Mouse (Mus musculus) intestine, embryonic 15.5 days (tissue): ENCODE data around the gene Map4k4. TPM values are rescaled to one million over a fixed set of nuclear protein-coding genes. Genes with fewer than 3 reads are reported as not detected.
A peak's percentile ranks its signal among the peaks of the same experiment; 100 is the strongest.

Source experiments
- ATAC-seq: fragments of 200-750 bp; cut with Nextera tagmentation; 2 replicates; pipeline ENCODE4 v1.8.0; 2017; ENCODE audit warnings: moderate TSS enrichment, moderate library complexity
- H3K27ac ChIP-seq: fragments of 300-500 bp; sonication (generic); 2 replicates; pipeline ENCODE4 v1.5.1; 2015; ENCODE audit warnings: mild to moderate bottlenecking, inconsistent platforms
- H3K27me3 ChIP-seq: fragments of 300-500 bp; sonication (generic); replicated peaks from 2 replicates; pipeline ENCODE4 v1.6.1; 2015; ENCODE audit warnings: inconsistent platforms
- H3K36me3 ChIP-seq: fragments of 300-500 bp; sonication (generic); 2 replicates; pipeline ENCODE4 v1.6.1; 2015; ENCODE audit warnings: inconsistent platforms
- H3K4me1 ChIP-seq: fragments of 300-500 bp; sonication (generic); replicated peaks from 2 replicates; pipeline ENCODE4 v1.6.1; 2015; ENCODE audit warnings: inconsistent platforms
- H3K4me2 ChIP-seq: fragments of 300-500 bp; sonication (generic); replicated peaks from 2 replicates; pipeline ENCODE4 v1.6.1; 2015; ENCODE audit warnings: mild to moderate bottlenecking, inconsistent platforms
- H3K4me3 ChIP-seq: fragments of 300-500 bp; sonication (generic); replicated peaks from 2 replicates; pipeline ENCODE4 v1.5.1; 2015; ENCODE audit warnings: inconsistent platforms
- H3K9ac ChIP-seq: fragments of 300-500 bp; sonication (generic); 2 replicates; pipeline ENCODE4 v1.6.1; 2015; ENCODE audit warnings: inconsistent platforms
- H3K9me3 ChIP-seq: fragments of 300-500 bp; sonication (generic); 2 replicates; pipeline ENCODE4 v1.6.1; 2016; ENCODE audit warnings: inconsistent platforms
- WGBS: fragments of 180-500 bp; shearing (Covaris S2); methylation state at CpG from one replicate; pipeline ENCODE4 v1.1.7; 2015; 5-methylcytosine and 5-hydroxymethylcytosine counted together
- polyA plus RNA-seq: library from polyadenylated mRNA; unstranded; fragments of >200 nt; fragmentation: Nextera tagmentation; extraction: Ambion mirVana; gene quantifications from 2 replicates; pipeline ENCODE4 v1.2.1, GENCODE M21; 2015

The Map4k4 gene
- polyA plus RNA-seq, 1 experiment from 2014 or later, result 20.0 TPM

- H3K36me3 ChIP-seq, result no peaks in the 10 kb centered on the region
- H3K9me3 ChIP-seq, result no peaks in the 10 kb centered on the region
- H3K27ac ChIP-seq, result no peak overlapping the region
- H3K4me2 ChIP-seq, result no peak overlapping the region
- H3K4me1 ChIP-seq, result no peaks in the 10 kb centered on the region
- no peak for ATAC-seq
- no peaks in the 10 kb centered on the region for H3K27me3 ChIP-seq
- no peak overlapping the region for H3K4me3 ChIP-seq
- 78% methylated on average over 5 of the region's 5 CpGs for WGBS
- H3K9ac ChIP-seq, result no peak overlapping the region
These were observed 145.9 kb downstream of the Map4k4 start for GRCm38 (mm10) chr1:40046600-40046999.

GRCm38 (mm10) chr1:40051157-40051556 lies 150.4 kb downstream of the Map4k4 start:
- H3K4me1 ChIP-seq, result no peaks in the 10 kb centered on the region
- no peak overlapping the region for H3K27ac ChIP-seq
- no peaks in the 10 kb centered on the region for H3K9me3 ChIP-seq
- H3K36me3 ChIP-seq, result no peaks in the 10 kb centered on the region
- no peaks in the 10 kb centered on the region for H3K27me3 ChIP-seq
- H3K9ac ChIP-seq, result no peak overlapping the region
- H3K4me3 ChIP-seq, result no peak overlapping the region
- ATAC-seq, result no peak
- WGBS, result 92% methylated on average over 6 of the region's 6 CpGs
- no peak overlapping the region for H3K4me2 ChIP-seq

DNA sequence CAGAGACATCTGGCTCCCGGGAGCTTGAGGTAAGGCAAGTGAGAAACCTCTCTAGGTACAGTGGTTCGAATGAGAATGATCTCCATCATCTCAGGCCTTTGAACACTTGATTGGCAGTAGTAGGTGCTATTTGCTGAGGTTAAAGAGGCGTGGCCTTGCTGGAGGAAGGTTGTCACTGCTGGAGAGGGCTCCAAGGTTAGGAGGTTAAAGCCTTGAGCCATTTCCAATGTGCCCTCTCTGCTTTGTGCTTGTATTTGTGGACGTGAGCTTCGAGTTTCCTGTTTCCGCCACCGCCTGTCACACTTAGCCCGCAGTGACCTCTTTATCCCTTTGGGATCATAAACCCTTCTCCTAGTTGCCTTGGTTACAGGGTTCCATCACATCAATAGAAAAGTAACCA lies 151.4 kb downstream of the Map4k4 start:
- Histone ChIP-seq H3K4me1 (no peaks in the 10 kb centered on the region), H3K9me3 (no peaks in the 10 kb centered on the region), H3K9ac (no peak overlapping the region), H3K36me3 (no peaks in the 10 kb centered on the region), H3K27me3 (no peaks in the 10 kb centered on the region), H3K4me3 (no peak overlapping the region), H3K4me2 (no peak overlapping the region), H3K27ac (no peak overlapping the region)
- no peak for ATAC-seq
- WGBS, result 53% methylated on average over 8 of the region's 8 CpGs

DNA sequence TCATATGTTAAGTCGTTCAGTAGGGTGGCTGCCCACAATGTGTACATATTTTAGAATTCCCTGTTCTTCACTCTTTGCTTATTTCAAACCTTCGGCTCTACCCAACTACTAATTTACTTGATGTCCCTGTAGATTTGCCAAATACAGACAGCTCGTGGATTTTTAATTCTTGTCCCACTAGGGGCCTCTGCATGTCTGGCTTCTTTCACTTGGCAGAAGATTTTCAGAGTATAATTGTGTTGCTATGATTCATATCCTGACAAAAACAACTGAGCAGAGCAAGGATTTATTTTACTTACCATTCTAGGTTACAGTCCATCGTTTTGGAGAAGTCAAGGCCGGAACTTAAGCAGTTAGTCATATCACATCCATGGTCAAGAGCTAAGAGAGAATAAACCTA lies 152.4 kb downstream of the Map4k4 start:
- no peak overlapping the region for H3K4me2 ChIP-seq
- WGBS, result 66% methylated on average over 5 of the region's 5 CpGs
- H3K27me3 ChIP-seq, result no peaks in the 10 kb centered on the region
- H3K9ac ChIP-seq, result no peak overlapping the region
- ATAC-seq, result no peak
- no peak overlapping the region for H3K27ac ChIP-seq
- no peaks in the 10 kb centered on the region for H3K9me3 ChIP-seq
- no peak overlapping the region for H3K4me3 ChIP-seq
- H3K36me3 ChIP-seq, result no peaks in the 10 kb centered on the region
- no peaks in the 10 kb centered on the region for H3K4me1 ChIP-seq

DNA sequence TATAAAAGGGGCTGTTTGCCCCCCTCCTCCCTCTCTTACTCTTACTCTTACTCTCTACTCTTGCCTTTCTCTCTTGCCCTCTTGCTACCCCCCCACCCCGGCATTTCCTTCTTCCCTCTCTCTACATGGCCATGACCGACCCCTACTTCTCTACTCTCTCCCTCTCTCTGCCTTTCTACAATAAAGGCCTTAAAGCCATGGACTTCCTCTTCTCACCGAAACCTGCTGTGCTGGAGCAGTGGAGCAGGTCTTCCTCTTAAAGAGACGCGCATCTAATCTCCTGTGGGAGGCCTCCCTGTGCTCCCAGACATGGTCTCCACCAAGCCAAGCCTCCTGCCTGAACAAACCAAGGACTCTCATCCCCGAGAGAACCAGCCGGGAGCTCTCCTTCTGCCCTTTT lies 154.3 kb downstream of the Map4k4 start:
- no peaks in the 10 kb centered on the region for H3K36me3 ChIP-seq
- H3K4me2 ChIP-seq, result no peak overlapping the region
- H3K27ac ChIP-seq, result no peak overlapping the region
- H3K27me3 ChIP-seq, result no peaks in the 10 kb centered on the region
- ATAC-seq, result no peak
- H3K9ac ChIP-seq, result no peak overlapping the region
- H3K4me1 ChIP-seq, result 0 out of 2 replicates have a peak, but pooled peaks cover 2% of the 10 kb centered on the region
- WGBS, result 87% methylated on average over 7 of the region's 7 CpGs
- no peaks in the 10 kb centered on the region for H3K9me3 ChIP-seq
- no peak overlapping the region for H3K4me3 ChIP-seq

DNA sequence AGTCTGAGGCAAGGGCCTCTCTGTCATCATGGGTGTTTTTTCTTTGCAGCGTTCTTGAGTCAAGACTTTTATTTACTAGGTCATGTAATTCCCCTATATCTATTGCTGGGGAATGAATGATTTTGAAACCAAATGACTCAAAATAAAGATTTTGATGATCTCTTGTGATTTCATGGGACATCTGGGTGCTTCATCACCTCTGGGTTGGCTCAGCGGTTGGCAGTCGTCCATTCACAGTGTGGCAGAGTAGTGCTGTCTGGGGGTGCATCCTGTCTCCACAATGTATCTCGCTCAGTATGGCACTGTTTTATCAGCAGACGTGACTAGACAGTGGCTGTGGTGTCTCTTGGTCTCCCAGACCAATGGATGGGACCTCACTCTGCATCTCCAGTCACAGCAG lies 155.2 kb downstream of the Map4k4 start:
- no peak overlapping the region for H3K4me2 ChIP-seq
- no peaks in the 10 kb centered on the region for H3K27me3 ChIP-seq
- no peaks in the 10 kb centered on the region for H3K9me3 ChIP-seq
- H3K27ac ChIP-seq, result no peak overlapping the region
- no peak for ATAC-seq
- H3K4me1 ChIP-seq, result 0 out of 2 replicates have a peak, but pooled peaks cover 2% of the 10 kb centered on the region
- H3K4me3 ChIP-seq, result no peak overlapping the region
- no peaks in the 10 kb centered on the region for H3K36me3 ChIP-seq
- WGBS, result 87% methylated on average over 5 of the region's 5 CpGs
- no peak overlapping the region for H3K9ac ChIP-seq

DNA sequence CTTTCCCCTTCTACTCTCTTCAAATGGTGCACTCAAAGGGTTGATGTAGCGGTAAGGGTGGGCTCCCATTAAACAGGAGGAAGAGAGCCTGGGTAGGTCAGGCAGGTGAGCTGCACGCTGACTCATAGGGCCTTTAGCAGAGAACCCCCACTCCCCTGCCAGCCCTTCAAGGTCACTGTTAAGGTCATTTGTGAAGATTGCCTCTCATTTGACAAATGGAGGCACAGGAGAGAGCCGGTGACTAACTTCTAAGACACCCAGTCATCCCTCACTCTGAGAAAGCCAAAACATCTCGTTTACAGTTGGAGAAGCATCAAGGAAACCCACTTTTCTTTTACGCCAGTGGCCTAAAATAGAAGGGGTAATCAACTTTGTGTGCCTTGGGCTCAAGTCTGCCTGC lies 156.6 kb downstream of the Map4k4 start:
- no peak overlapping the region for H3K4me3 ChIP-seq
- no peak overlapping the region for H3K27ac ChIP-seq
- no peaks in the 10 kb centered on the region for H3K27me3 ChIP-seq
- ATAC-seq, result no peak
- H3K4me2 ChIP-seq, result no peak overlapping the region
- no peaks in the 10 kb centered on the region for H3K36me3 ChIP-seq
- WGBS, result 74% methylated on average over 5 of the region's 5 CpGs
- no peaks in the 10 kb centered on the region for H3K9me3 ChIP-seq
- H3K4me1 ChIP-seq, result 0 out of 2 replicates have a peak, but pooled peaks cover 2% of the 10 kb centered on the region
- no peak overlapping the region for H3K9ac ChIP-seq

- no peaks in the 10 kb centered on the region for H3K36me3 ChIP-seq
- H3K4me3 ChIP-seq, result no peak overlapping the region
- H3K4me1 ChIP-seq, result 0 out of 2 replicates have a peak, but pooled peaks cover 2% of the 10 kb centered on the region
- no peak overlapping the region for H3K9ac ChIP-seq
- no peaks in the 10 kb centered on the region for H3K9me3 ChIP-seq
- no peak overlapping the region for H3K27ac ChIP-seq
- H3K4me2 ChIP-seq, result no peak overlapping the region
- WGBS, result 54% methylated on average over 11 of the region's 11 CpGs
- H3K27me3 ChIP-seq, result no peaks in the 10 kb centered on the region
- no peak for ATAC-seq
These were observed 157.3 kb downstream of the Map4k4 start for GRCm38 (mm10) chr1:40058013-40058412.

DNA sequence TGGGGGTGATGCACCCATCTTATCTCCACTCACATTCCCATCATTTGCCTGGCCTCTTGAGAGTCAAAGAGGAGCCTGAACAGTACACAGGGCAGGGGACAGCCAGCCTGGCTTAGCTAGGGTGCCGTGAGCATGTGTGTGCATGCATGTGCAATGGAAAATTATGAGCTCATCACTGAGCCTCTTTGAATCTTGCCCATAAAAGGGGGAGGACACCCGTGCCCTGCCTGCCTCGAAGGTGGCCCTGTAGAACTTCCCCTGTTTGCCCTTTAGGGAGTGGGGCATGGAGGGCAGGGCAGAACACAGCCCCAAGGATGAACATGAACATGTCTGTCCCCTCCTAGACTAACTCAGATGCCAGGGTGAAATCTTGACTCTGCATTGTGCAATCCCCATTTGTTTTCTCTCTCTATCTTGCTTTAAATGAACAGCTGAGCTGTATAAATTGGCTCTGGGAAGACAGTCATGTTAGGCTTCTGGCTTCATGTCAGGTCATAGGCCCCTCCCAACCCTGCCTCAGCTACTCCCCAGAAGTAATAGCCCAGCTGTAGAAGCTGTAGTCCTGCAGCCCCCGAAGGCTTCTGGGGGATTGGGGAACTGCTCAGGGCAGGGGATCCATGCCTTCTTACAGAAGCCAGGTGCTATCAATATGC lies 158.5 kb downstream of the Map4k4 start:
- Histone ChIP-seq H3K27ac (no peak overlapping the region), H3K4me3 (no peak overlapping the region), H3K9me3 (no peaks in the 10 kb centered on the region), H3K9ac (no peak overlapping the region), H3K4me2 (no peak overlapping the region), H3K27me3 (no peaks in the 10 kb centered on the region), H3K4me1 (0 out of 2 replicates have a peak, but pooled peaks cover 2% of the 10 kb centered on the region), H3K36me3 (no peaks in the 10 kb centered on the region)
- 68% methylated on average over 4 of the region's 4 CpGs for WGBS
- no peak for ATAC-seq

DNA sequence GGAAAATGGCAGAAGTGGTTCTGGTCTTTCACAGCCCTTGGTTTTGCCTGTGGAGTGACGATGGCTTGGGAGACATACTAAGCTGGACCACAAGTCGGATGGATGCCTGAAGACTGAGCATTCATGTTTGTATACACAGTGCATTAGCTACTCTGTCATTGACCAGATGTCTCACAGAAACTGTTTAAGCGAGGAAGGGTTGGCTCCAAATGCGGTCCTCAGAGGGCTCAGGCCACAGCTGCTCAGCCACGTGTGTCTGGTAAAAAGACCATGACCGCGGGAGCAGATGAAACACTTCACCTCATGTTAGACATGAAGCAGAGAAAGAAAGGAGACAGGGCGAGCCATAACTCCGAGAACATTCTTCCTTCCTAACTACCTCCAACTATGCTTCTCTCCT lies 160.6 kb downstream of the Map4k4 start:
- no peak overlapping the region for H3K27ac ChIP-seq
- H3K36me3 ChIP-seq, result no peaks in the 10 kb centered on the region
- peak; percentile 47; the same call in 1 of the 2 replicates for ATAC-seq
- 0 out of 2 replicates have a peak, but pooled peaks cover 2% of the 10 kb centered on the region for H3K4me1 ChIP-seq
- WGBS, result 51% methylated on average over 9 of the region's 9 CpGs
- H3K27me3 ChIP-seq, result no peaks in the 10 kb centered on the region
- H3K9ac ChIP-seq, result no peak overlapping the region
- no peak overlapping the region for H3K4me2 ChIP-seq
- H3K9me3 ChIP-seq, result no peaks in the 10 kb centered on the region
- no peak overlapping the region for H3K4me3 ChIP-seq

GRCm38 (mm10) chr1:40063409-40063808 lies 162.7 kb downstream of the Map4k4 start:
- ATAC-seq, result no peak
- no peaks in the 10 kb centered on the region for H3K27me3 ChIP-seq
- H3K4me2 ChIP-seq, result no peak overlapping the region
- no peak overlapping the region for H3K4me3 ChIP-seq
- no peaks in the 10 kb centered on the region for H3K9me3 ChIP-seq
- WGBS, result 62% methylated on average over 4 of the region's 4 CpGs
- no peak overlapping the region for H3K9ac ChIP-seq
- H3K27ac ChIP-seq, result no peak overlapping the region
- no peaks in the 10 kb centered on the region for H3K36me3 ChIP-seq
- H3K4me1 ChIP-seq, result 0 out of 2 replicates have a peak, but pooled peaks cover 2% of the 10 kb centered on the region

- no peak overlapping the region for H3K9ac ChIP-seq
- H3K36me3 ChIP-seq, result no peaks in the 10 kb centered on the region
- H3K4me1 ChIP-seq, result no peaks in the 10 kb centered on the region
- H3K4me2 ChIP-seq, result no peak overlapping the region
- 93% methylated on average over 8 of the region's 8 CpGs for WGBS
- no peak for ATAC-seq
- no peaks in the 10 kb centered on the region for H3K27me3 ChIP-seq
- H3K27ac ChIP-seq, result no peak overlapping the region
- H3K4me3 ChIP-seq, result no peak overlapping the region
- H3K9me3 ChIP-seq, result no peaks in the 10 kb centered on the region
These were observed 163.8 kb downstream of the Map4k4 start for GRCm38 (mm10) chr1:40064508-40064907.

DNA sequence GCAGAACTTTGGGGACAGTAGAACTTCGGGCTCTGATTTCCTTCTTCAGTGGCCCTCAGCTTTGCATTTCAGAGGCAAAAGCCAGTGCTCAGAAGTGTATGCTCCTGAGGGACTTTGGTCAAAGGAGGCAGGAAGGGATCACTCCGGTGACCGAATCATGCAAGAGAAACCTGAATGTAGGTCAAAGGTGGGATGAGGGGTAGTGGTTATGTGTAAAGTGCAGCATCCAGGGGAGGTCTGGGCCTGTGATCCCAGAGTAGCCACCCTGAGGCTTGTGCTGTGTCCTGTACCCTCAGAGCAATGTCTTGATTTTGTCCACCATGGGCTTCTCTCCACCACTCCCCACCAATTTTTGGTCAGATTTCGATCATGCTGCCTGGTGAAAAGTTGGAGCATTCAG lies 171.8 kb downstream of the Map4k4 start:
- no peaks in the 10 kb centered on the region for H3K27me3 ChIP-seq
- H3K27ac ChIP-seq, result no peak overlapping the region
- H3K9me3 ChIP-seq, result no peaks in the 10 kb centered on the region
- H3K4me2 ChIP-seq, result no peak overlapping the region
- H3K4me1 ChIP-seq, result no peaks in the 10 kb centered on the region
- WGBS, result 87% methylated on average over 4 of the region's 4 CpGs
- no peaks in the 10 kb centered on the region for H3K36me3 ChIP-seq
- ATAC-seq, result no peak
- H3K4me3 ChIP-seq, result no peak overlapping the region
- H3K9ac ChIP-seq, result no peak overlapping the region
